Mouse (Mus musculus): ENCODE measurements around the gene Vcan.

Vcan gene

DNA sequence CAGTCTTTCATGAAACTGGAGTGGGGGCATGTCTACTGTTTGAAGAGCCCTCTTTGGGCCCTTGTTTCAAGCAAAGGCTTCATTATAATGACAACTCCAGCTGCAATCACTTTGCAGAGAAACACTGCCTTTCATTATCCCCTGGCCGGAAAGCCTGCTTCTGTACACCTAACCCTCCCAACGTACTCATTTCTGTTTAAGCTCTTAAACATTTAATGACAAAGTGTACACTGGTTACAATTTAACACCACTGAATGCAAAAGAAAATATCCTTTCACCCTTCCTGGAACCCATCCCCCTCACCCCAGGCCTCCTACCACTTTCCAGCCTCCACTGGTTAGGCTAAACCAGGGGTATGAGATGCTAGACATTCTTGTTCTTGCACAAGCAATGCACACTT, 15.8 kb downstream of the Vcan start:
- no peak for ATAC-seq (ENCODE audit: low TSS enrichment)

DNA sequence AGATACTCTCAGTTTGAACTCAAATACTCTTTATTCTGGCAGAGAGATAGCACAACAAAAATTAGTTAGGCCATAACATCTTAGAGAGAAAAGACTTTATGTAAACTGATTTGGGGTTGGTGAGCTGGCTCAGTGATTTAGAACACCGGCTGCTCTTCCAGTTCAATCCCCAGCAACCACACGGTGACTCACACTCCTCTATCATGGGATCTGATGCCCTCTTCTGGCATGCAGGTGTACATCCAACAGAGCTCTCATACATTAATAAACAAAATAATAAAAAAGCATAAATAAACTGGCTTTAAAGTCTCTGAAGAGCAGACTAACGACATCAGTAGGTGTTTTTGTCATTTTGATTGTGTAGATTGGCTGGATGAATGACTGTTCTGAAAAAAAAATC, 21.8 kb downstream of the Vcan start:
- no peak for ATAC-seq (ENCODE audit: low TSS enrichment)

DNA sequence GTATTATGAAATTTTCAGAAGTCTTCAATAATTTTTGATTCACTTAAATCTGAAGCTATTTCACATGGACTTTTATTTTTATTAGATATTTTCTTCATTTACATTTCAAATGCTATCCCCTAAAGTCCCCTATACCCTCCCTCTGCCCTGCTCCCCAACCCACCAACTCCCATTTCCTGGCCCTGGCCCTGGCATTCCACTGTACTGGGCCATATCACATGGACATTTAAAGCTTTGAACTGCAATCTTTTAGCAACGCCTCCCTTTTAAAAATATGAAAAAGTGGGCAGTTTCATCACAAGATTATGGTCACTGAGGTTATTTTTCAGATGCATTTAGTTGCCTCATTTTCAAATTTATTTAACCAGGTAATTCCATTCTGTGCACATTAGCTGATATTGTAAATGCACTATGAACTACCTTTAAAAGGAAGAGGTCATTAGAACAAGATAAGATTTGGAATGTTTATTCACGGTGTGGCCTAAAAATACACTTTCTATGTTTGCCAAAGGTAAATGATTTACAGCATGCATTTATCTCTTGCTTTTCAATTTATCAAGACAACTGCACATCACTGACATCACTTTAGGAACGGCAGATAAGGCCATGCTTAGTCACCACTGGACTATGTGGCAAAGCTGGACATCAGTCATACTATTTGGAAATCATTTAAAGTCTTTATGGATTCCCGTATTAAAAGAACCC, 32.7 kb downstream of the Vcan start:
- no peak for ATAC-seq (ENCODE audit: low TSS enrichment)

DNA sequence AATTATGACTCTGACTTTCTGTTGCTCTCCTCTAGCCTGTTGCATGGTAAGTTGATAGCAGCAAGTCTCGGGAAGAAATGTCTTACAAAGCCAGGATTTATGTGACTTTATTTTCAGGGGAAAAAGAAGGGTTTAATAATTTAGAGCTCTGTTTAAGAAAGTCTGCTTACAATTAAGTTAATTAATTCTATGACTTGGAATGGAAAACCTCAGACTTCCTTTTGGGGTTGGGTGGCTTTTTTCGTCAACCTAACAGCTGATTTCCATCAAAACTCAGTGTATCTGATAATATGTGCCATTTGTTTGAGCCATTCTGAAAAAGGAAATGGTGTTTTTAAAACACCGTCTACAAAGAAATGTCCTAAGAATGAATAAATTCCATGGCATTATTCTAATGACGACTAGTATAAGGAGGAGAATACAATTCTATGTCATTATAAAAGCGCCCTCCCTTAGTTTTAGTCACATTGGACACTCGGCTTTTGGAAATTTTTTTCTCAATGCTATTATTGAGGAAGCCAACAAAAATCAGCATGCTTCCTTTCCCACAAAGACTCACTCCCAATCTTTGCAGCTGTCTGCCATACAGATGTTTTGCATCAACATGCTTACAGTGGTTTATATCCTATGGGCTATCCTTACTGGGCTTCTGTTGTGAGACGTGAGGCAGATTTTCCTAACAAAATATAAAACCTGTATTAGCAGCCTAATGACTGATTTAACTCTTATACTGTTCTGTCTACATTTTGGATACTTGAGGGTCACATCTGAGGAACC, 34.0 kb downstream of the Vcan start:
- ATAC-seq (ENCODE audit: low TSS enrichment): no peak

DNA sequence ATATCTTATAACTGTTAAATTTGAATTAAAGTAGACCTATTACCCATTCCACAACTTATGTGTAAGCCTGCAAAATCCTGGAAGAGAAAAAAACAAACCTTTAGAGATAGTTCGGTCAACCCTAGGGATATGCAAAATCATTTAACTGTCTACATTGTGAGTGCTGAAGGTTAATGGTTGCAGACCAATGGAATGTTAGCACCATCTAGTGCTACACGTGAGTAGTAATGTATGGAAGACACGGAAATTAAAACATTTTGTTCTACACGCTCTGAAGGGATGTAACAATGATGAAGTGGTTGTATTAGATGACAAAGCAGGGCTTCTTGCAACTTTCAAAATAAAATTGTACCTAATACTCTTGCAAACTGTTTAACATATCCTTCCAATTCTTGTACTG, 39.9 kb downstream of the Vcan start:
- ATAC-seq (ENCODE audit: low TSS enrichment): peak; percentile 65; the same call in 1 of the 2 replicates

DNA sequence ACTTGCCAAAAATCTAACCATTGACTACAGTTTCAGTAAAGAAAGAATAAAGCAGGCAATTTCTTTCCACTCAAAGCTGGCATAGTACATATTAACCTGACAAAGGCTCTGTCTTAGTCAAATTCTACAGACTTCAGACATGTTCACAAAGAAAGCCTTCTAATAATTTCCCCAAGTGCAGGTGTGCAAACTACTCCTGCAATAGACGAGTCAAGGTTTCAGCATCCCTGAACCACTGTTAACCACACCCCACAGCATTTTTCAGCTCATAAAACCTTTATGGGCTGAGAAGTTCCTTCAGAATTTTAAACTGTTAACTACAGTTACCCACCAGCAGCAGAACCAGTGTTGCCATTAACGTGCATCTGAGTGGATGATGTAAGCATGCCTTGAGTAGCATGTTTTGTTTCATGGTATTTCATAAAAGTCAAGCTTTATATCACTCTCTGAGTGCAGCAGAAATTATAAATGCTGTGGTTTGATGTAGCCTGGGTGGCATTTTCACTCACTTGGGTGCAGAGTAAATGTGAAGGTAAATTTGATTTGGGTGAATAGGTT, 42.2 kb downstream of the Vcan start:
- ATAC-seq (ENCODE audit: low TSS enrichment): no peak

DNA sequence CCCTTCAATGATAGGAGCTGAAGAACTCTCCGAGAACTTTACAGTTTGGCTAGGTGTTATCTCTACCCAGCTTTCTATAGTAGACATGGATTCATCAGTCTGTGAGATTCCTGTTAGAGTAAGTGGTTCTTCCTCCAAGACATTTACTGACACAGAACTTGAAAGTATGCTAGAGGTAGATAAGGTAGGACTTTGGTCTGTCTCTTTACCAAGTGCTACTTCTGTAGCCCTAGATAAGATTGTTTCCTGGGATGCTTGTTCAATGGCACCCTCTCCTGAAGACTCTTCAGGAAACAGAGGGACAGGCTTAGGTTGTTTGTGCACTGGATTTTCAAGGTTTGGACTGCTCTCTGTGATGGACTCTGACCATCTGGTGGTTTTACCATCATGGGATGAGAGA, 49.7 kb downstream of the Vcan start:
- no peak for ATAC-seq (ENCODE audit: low TSS enrichment)

DNA sequence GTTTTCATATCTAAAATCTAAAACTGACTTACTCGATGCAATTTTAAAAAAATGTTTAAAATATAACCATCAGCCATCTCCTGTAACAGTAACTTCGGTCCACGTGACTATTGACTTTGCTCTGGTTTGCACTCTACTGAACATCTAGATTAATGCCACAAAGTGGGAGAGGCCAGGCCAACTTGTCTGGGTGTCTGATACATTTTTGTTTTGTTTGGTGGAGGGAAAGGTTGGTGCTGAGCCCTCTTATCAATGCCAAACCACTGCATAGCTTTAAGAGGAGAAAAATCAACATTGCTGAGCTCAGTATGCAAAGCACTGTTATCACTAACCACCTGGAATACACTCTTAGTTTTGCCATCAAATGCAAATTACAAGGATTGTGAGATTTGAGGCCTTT, 58.8 kb downstream of the Vcan start:
- no peak for ATAC-seq (ENCODE audit: low TSS enrichment)

DNA sequence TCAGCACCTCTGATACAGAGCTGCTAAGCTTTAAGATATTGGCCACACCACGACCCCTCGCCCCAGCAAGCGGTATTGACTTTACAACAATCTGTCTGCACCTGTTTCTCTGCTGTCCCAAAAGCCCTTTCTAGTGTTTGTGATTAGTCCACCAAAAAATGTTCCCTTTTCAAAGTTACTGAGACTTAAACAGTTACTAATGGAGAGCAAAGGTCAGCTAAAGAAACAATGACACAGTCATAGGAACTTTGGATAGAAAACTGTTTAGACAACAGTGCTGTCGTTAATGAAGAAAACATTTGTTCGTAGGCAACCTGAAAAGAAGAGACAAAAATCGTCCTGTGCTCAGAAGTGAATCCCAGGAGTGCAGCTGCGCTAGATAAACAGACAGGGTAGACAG, 60.1 kb downstream of the Vcan start:
- ATAC-seq (ENCODE audit: low TSS enrichment): no peak

DNA sequence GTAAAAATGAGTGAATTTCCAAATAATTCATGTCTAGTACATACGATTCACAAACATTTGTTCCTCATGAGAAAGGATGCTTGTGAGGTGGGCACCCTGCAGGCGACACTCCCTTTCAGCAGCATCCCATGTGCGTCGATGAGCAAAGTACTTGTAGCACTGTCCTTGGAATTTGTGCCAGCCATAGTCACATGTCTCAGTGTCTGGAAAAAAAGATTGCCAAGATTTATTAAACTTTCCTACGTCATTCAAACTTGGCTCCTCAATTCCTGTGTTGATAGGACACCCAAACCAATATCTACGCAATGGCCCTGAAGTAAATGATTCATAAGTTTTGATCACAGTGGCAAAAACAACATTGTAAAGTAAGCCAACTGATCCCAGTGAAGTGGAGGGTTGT, 62.6 kb downstream of the Vcan start:
- no peak for ATAC-seq (ENCODE audit: low TSS enrichment)

DNA sequence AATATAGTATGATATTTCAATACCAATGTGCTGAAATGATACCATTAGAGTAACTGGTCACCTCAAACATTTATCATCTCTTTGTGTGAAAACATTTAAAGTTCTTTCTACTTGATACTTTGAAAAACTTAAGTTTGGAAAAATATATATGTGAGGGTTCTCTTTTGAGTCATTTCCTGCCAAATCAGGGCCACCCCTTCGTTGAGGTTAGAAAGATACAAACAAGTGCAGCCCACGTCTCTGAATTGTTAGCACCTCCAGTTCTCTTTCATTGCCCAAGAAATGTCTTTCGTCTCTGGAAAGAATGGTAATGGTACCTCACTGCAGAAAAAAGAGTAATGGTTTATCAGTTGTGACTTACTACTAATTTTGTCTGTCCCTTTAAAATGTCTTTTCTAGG, 71.8 kb downstream of the Vcan start:
- ATAC-seq (ENCODE audit: low TSS enrichment): no peak

DNA sequence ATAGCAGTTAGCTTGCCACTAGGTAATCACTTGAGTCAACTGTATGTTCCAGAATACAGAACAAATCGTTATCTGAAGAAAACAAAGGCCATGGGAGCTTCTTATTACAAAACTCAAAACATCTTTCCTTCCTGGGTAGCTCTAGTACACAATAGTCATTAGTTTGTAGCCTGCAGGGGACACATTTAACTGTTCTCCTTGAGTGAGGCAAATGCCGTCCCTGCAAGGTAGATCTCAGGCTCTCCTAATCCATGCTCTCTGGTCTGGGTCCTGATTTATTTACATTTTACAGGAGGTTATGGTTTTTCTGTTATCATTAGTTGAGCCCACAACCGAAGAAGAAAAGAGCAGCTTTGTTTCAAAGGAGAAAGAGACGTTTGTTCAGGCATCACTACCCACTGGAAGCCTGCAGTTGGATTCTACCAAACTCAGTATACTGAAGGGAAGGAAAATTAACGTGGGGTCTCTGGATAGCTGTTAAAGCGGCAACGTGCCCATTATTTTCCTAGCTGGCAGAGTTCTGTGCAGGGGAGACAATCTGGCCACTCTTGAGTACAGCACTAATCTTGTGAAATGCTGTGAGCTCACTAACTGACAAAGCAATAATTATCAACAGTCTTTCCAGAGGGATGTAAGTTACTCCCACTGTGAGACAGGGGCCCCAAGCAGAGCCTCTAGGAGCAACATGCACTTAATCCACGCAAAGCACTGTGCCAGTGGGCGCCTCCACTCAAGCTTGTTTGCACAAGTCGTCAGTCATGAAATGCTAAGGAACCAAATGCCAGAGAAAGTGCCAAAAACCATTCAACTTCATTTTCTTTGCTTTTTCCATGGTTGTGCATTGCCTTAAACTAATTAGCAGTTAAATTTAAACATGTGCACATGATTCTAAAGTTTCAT, 73.1 kb downstream of the Vcan start:
- ATAC-seq (ENCODE audit: low TSS enrichment): peak; percentile 50

DNA sequence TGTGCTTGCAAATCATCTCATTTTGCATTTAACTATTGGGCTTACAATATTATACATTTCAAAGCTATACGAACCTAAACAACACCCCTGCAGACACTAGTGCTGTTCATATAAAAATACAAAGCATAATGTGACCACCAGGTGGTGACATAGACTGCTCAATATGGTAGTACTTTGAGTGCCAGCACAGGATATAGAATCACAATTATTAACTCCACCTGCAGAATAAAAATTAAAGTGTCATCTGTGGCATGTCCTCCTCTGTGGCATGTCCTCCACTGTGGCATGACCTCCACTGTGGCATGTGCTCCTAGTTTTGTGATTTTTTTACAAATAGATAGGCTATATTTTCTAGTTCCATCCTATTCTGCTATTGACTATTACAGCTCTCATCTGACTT, 74.2 kb downstream of the Vcan start:
- peak; percentile 97 for ATAC-seq (ENCODE audit: low TSS enrichment)

DNA sequence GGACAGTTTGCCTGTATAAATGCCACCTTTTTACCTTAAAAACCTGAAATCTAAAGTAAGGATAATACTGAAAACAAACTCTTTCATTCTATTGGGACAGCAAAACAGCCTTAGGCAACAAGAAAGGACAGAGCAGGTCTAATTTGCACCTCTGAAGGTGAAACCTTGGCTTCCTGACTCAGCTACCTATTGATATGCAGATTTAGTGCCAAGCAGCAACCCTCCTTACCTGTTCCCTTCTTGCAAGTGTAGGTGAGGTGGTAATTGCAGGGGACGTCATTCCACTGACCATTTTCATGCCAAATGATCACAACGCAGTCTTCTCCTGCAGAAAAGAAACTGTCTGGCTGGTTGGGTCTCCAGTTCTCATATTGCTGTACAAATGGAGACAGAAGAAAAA, 80.6 kb downstream of the Vcan start:
- no peak for ATAC-seq (ENCODE audit: low TSS enrichment)

DNA sequence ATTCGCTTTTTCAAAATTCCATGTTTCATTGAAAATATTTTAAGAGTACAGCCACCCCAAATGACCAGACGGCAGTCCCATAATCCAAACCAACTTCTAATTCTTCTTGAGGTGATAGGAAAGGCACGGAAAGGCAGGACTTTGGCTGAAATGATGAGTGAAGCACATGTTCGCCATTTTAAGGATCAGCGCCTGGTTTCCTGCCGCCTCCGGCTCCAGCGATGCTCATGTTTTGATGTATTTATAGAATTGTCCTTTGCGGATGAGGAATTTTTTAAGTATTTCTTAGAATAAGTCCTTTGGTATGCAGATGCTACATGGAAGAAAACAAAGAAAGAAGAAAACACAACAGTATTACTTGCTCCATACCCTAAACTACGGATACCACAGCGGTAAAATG, 85.3 kb downstream of the Vcan start:
- ATAC-seq (ENCODE audit: low TSS enrichment): peak; percentile 93

DNA sequence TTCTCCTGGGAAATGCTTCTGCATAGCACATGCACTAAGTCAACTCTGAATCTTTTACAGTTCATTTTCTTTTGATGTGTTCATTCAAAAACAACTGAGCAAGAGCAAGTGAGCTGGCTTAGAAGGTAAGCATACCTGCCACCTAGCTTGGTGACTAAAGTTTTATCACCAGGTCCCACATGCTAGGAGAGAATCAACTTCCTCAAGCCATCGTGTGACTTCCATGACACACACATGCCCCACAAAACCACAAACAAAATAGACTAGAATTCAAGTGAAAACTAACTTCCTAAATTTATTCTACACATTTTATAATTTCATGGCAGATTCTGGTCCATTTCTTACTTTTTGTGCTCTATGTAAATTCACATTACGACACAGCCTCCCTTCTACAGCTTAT, 89.0 kb downstream of the Vcan start:
- ATAC-seq (ENCODE audit: low TSS enrichment): no peak

DNA sequence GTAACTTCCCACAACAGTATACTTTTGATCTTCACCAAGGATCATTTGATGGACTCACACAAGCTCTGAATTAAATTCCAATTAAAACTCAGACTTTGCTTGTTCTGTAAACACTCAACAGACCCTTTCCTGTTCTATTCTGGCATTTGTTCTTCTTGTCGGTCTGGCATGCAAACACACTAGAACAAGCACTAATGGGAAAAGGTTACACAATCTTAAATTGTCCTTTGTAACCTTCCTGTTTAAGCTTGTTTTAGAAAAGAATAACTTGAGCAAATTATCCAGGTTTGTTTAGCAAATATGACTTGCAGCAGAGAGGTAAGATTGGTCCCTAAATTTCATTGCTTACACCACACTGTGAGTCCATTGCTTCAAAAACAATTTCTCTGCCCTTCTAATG, 89.5 kb downstream of the Vcan start:
- no peak for ATAC-seq (ENCODE audit: low TSS enrichment)

DNA sequence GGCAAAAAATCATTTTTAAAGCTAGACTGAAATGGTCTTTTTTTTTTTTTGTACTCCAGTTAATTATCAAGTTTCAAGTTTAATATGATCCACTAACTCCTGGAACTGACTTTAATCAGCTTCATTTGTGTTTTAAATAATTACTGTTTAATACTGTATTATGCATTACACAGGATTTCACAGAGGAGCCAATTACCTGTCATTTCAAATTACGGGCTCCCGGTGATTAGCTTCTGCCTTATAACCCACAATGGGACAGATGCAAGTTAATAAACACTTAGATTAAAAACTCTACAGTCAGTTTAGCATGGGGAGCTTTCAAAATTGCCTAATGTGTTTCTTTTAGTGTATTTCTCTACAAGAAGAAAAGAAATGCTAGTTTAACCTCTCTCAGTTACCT, 96.7 kb downstream of the Vcan start:
- ATAC-seq (ENCODE audit: low TSS enrichment): no peak

DNA sequence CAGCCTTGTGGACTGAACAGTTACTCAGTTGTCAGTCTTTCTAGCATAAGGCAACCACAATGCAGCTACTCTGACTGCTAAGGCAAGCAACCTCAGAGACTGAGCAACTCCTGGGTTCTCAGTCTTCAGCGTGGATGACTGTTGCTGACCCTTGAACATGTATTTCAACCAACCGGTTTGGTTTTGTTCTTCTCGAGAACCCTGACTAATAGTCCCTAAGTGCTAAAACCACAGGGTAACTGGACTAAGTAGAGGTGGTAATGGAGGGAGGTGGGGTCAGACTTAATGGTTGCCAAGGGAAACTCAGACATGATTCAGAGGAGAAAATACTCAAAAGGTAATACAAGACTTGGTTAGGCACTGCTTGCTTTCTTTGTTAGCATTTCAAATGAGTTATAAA, 105.3 kb downstream of the Vcan start:
- ATAC-seq (ENCODE audit: low TSS enrichment): no peak

DNA sequence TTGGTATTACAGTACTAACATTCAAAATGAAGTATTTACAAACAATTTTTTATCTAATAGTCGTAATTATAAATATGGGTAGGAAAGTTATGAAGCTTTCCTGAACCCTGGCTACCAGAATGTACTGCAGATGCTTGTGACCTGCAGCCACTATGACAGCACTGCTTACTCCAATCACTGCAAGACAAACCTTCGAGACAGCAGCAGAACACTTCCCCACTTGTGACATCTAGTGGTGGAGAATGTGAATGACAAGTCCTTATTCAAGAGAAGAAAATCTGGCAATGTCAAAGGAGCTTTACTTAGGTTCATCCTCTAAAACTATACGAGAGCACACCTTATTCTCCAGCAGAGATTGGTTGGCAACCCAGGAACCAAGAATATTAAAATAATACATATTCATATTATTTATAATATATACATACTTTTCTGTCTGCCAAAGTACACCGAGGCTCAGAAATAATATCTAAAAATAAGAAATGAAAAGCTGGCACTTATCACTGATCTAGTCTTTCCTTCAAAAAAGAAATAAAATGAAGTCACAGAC, 108.1 kb downstream of the Vcan start:
- ATAC-seq (ENCODE audit: low TSS enrichment): peak; percentile 94

DNA sequence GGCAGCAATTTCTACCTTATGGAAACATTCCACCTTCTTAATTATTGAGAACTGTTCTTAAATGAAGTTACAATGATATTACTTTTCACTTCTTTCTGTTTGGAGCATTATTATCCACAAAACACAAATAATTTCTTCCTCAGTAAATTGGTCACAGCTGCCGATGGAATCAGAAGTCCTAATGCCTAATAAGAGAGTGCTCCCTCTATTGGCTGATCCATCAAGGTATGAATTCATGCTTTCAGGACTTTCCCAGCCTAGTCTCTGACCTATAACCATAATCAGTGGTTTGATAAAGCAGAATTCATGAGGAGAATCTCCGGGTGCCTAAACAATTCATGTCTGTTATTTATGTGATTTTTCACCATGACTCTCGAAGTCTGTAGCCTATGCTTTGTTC, 123.2 kb downstream of the Vcan start:
- ATAC-seq (ENCODE audit: low TSS enrichment): no peak

DNA sequence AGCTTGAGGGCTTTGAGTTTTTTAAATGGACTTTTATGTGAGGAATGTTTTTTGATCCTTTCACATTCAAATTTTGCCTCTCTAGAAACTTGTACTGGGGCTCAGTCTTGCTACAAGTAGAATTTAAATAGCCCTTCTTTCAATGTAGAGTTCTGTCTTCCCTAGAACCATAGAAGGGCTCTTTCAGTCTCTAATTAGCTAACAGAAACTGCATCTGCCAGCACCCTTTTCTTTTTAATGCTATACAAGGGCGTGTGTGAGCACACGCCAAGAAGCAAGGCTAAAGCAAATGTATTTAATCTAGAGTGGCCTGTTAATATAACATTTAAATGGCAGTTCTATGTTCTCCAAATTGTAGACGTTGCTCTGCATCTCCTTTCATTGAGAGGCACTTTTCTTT, 134.9 kb downstream of the Vcan start:
- ATAC-seq (ENCODE audit: low TSS enrichment): peak; percentile 73
